Mouse (Mus musculus) cerebellum, adult 18-20 months (tissue): ENCODE data around the gene Nsg2.

Experiments used
- DNase-seq, 2 experiments: peaks; one replicate each; pipeline ENCODE4 v3.0.0; 2021

The Nsg2 gene

DNA sequence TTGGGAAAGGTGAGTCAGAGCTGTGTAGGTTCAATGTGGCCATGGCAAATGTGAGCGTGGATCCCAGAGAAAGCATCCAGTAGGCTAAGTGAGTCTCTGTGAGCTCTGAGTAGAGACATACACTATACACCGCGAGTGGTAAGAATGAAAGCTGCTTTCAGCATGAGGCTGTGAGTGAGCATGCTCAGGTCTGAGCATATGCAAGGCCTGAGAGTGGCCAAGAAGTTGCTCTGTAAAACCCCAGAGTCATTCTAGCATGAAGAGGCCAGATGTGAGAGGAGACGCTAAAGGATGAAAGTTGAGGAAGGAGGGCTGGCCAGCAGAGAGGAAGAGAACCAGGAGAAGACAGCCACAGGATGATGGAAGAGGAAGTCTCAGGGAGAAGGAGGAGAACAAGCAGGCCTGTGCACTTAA, 12.8 kb downstream of the Nsg2 start:
- no peak for DNase-seq

- DNase-seq, result no peak
These were observed 13.3 kb downstream of the Nsg2 start for GRCm38 (mm10) chr11:32013561-32013960.

GRCm38 (mm10) chr11:32018201-32018600, 17.9 kb downstream of the Nsg2 start:
- peak in 1 of 2 experiments; percentile 15 for DNase-seq

GRCm38 (mm10) chr11:32020031-32020965, 20.0 kb downstream of the Nsg2 start:
- DNase-seq, result no peak

DNA sequence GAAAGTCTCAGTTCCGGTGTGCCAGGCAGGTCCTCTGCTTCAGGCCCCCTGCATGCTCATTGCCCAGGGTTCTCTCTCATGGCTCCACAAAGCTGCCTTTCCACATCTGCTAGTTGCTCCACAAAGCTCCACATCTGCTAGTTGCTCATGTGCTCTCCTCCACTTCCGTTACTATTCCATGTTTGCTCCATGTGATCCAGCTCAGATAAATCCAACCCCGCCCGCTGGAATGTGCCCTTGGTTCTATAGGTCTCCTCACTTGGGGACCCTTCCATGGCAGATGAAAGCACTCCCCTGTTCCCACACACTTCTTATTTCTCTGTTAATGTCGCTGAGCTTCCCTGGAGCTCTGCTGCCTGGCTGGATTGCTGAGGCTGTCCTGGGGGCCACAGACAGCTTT, 26.4 kb downstream of the Nsg2 start:
- no peak for DNase-seq

- no peak for DNase-seq
These were observed 27.4 kb downstream of the Nsg2 start for GRCm38 (mm10) chr11:32027474-32028342.

DNA sequence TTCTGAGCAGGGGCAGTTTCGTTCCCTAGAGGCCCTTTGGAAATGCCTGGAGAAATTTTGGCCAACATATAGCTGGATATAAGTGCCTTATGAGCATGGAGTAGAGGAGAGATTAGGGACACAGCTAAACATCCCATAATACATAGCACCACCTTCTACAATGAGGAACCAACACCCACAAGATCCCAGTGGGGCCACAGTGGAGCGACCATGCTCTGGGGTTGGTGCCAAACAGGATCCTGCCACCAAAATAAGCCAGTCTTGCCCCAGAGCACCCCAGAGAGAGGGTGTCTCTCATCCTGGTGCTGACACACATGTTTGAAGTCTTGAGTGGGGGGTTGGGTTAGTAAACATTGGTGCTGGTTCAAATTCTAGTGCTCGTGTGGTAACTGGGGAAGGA, 28.3 kb downstream of the Nsg2 start:
- no peak for DNase-seq

DNA sequence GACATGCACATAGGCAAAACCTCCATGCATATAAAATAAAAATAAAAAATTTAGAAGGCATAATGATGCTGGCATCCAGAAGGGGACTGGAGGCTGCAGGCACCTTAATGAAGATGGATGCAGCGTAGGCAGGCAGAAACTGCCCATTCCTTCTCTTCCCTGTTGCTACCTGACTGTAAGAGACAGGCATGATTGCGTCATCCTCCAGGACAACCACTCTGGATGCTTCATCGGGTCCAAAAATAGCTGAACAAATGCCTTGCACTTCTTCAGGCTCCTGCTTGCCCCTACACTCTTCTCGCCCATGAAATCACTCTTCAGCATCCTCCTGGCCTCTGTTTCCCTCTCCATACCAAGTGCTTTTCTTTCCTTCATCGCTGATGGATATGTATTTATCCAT, 29.1 kb downstream of the Nsg2 start:
- no peak for DNase-seq

DNA sequence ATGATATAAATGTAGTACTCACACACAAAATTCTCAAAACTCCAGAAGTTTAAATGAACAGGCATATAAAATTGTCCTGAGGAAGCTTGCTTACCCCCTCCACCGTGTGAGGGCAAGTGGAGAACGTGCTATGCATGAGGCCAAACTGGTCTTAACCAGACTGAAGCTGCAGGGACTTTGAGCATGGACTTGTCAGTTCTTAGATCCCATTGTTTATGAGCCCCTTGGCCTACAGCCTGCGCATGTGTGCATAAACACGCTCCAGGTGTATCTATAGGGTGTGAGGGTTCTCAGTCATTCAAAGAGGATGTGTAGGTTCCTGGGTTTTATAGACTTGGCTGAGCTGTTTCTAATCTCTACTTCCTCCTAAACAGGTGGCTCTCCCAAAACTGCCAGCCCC, 31.1 kb downstream of the Nsg2 start:
- no peak for DNase-seq

GRCm38 (mm10) chr11:32032053-32032452, 31.8 kb downstream of the Nsg2 start:
- no peak for DNase-seq

DNA sequence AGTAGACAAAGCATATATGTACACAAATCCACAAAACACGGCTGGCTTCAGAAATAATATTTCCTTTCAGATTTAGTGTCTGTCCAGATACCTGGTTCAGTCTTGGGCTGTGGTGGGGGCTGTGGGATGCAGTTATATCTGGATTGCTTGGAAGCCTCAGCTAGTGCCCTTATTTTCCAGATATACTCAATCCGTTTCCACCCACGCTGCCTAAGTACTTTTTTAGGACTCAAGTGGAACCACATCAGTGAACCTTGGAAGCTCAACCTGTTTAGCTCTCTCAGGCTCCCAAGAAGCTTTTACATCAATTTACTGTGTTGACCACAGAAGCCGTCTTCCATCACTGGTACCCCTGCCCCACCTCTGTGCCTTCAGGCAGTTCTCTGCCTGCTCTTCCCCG, 35.6 kb downstream of the Nsg2 start:
- DNase-seq, result no peak

DNA sequence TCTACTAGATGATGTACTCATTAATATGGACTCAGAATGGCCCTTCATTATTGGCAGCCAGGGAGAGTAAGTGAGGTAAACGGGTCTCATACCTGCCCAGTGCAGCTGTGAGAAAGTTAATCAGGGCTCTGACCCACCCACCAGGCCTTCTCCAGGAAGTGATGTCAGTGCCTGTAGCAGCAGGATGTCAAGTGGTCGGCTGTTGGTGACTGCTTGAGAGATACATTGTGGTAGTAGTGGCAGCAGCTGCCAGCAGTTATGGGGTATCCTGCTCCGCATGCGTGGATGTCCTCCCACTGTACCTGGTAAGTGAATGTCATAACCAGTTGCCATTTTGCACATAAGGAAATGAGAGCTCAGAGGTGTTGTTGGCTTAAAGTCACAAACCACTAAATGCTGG, 39.4 kb downstream of the Nsg2 start:
- DNase-seq, result no peak

- DNase-seq, result no peak
These were observed 57.1 kb downstream of the Nsg2 start for GRCm38 (mm10) chr11:32057389-32057788.

- no peak for DNase-seq
These were observed 57.6 kb downstream of the Nsg2 start for GRCm38 (mm10) chr11:32057861-32058260.

DNA sequence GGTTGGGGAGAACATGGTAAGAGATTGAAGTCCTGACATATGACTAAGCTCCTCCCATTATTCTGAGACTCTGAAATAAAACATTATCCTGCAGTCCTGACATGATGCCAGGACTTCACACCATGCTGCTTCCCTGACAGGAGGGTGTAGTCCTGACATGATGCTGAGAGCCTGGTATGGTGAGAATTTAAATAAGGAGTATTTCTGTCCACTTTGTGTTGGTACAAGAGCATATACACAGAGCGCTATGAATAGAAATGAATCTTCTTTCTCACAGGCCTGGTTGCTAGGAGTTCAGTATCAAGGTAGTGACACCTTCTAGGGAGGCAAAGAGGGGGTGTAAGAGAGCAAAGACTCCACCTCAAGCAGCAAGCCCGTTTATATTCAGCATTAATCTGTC, 60.8 kb downstream of the Nsg2 start:
- DNase-seq, result no peak

DNA sequence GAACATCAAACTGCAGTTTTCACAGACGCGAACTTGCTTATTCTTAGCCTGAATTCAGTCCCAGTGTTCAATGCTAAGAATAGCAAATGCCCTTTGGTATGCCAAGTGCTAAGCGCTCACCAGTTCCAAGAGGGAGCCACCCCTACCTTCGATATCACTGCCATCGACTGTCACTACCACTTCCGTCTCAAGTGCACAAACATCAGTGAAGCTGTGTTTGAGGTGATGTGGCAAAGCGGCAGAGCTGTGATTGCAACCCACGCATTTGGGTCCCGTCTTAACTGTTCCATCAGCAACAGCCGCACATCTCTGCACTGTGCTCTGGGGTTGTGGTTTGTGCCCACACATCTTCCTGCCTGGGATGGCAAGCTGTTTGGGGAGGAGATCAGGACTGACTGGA, 61.6 kb downstream of the Nsg2 start:
- no peak for DNase-seq

- no peak for DNase-seq
These were observed 63.7 kb downstream of the Nsg2 start for GRCm38 (mm10) chr11:32063775-32064510.

- no peak for DNase-seq
These were observed 64.2 kb downstream of the Nsg2 start for GRCm38 (mm10) chr11:32064511-32064862.

DNA sequence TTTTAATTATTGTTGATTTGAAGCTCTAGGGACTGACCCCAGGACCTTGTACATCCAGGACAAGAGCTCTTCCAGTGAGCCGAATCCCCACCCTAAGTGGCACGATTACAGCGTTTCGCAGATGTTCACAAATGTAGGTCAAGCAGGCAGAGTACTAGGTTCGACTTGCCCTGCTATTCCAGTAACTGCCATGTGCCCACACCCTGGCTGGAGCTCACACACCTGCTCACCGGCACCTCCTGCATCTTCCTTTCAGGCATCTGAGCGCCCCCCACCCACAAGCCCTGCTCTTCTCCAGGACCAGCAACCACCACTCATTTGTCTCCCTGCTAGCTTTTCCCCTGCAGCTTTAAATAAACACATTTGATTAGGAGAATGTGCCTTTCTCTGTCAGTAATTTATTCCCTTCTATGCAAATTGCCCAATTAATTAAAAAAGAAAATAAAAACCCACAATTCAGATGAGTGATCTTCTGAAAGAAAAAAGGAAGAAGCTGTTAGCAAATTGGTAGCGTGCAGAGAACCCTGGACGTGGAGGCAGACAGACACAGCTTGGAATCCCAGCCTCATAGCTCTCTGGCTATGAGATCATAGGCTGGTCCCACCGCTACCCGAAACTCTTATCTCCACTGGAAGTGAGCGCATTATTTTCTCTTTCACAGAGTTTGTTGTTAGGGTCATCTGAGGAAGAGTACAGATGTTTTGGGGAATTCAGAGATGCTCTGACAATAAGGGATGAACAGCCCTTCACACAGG, 68.7 kb downstream of the Nsg2 start:
- DNase-seq, result no peak

- no peak for DNase-seq
These were observed 74.9 kb downstream of the Nsg2 start for GRCm38 (mm10) chr11:32075163-32075562.

DNA sequence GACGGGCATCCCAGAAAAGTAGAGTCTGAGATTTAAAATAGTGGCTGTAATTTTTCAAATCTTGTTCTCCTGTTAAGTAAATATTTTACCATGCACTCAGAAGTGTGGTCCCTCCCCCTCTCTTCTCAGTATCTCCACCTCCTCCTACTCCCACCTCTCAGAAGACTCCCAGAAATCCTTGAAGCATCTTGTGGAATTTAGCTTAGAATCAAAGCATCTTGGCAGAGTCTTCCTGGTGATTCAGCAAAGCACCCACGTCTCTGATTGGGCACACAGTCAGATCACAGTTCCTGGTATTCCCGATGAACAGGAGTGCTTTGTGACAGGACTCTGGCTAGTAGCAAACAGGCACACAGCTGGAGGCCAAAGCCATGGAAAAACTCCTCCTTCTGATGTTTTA, 83.2 kb downstream of the Nsg2 start:
- DNase-seq, result no peak

- DNase-seq, result no peak
These were observed 86.3 kb downstream of the Nsg2 start for GRCm38 (mm10) chr11:32086525-32086924.

GRCm38 (mm10) chr11:32087376-32087775, 87.1 kb downstream of the Nsg2 start:
- DNase-seq, result no peak
